Mouse (Mus musculus) cerebellum, adult 9-10 months (tissue): Measurements from ENCODE around the gene Gkn2.

Experiments used
- DNase-seq: peaks from one replicate; pipeline ENCODE4 v3.0.0; 2022

Gene Gkn2

DNA sequence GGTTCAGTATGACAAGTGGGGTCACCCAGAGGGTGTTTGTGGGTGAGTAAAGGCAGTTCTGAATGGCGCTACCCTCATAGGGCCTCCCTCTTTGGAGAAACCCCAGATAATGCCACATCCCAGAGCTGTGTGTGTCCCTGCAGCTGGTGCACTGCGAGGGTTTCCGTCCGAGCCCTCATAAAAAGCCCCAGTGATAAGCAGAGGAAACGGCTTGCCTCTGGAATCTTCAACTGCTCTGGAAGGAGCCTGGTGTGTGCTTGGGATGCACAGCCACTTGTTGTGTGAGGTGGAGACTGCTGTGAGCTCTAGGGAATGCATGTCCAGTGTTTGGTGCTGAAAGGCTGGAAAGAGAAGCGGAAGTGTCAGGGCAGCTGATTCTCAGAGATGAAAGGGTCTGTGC is 28.3 kb downstream of the Gkn2 start:
- DNase-seq: no peak

- DNase-seq: no peak
Observed at GRCm38 (mm10) chr6:87412011-87412410, 38.9 kb downstream of the Gkn2 start.

DNA sequence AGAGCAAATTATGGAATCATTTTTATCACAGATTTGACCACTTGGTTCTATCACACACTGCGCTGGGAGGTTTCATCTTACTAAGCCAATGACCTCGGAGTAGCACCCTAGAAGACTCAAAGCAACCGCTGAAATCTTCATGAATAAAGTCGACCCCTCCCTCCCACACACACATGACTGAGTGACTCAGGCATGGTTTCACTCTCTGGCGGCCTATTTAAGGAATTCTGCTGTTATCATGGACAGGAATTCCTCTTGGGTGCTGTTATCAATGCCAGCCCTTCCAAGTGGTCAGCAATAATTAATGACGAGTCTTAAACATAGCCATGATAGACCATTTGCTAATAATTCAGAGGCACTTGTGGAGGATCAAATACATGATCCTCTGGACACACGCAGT is 49.1 kb downstream of the Gkn2 start:
- DNase-seq: no peak

DNA sequence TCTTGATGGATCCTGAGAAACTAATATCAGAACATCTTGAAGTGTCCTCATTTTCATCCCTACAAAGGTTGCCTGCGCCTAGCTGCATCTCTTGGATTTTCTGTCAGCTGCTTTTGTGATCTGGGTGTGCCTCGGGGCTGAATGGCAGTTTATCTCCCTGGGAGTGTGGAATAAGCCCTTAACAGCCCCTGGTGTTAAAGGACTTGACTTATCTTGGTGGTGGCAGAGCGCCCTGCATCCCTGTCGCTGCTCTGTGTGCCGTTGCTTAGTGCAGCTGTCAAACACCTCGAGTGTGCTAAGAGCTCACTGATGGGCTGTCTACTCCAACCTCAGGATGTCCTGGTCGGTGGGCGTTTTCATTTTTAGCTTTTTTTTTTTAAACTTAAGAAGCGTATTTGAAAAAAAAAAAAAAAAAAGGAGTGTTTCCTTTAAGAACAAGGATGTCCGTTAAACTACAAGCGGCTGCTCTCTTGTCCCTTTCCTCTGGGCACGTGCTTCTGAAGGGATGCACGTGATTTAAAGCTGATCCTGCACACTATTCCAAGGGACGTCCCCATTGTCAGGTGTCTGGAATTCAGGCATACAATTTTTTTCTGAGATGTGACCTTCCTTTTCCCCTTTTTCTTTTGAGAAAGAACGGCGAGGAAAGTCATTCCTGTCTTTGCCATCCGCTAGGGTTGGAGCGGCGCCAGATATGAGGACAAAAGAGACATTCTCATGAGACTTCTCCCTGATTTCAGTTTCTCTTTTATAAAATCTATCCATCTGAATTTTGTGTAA is 51.1 kb downstream of the Gkn2 start:
- DNase-seq: no peak

GRCm38 (mm10) chr6:87426954-87427353 is 53.8 kb downstream of the Gkn2 start:
- no peak for DNase-seq

DNA sequence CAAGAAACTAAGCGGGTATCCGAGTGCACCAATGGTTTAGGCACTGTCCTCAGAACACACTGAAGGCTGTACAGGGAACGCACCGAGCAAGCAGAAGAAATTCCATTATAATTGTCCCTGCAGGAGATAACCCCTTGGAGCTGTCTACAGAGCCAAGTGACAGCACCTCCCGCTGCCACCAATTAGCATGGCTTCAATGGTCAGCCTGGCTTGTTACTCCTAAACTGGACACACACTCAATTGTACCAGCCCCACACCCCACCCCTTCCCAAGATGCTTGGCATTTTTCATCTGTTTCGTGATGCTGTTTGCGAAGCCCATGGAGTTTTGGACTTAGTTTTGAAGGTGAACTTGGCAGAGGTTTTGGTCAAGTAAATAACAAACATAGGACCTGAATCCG is 54.5 kb downstream of the Gkn2 start:
- DNase-seq: no peak

DNA sequence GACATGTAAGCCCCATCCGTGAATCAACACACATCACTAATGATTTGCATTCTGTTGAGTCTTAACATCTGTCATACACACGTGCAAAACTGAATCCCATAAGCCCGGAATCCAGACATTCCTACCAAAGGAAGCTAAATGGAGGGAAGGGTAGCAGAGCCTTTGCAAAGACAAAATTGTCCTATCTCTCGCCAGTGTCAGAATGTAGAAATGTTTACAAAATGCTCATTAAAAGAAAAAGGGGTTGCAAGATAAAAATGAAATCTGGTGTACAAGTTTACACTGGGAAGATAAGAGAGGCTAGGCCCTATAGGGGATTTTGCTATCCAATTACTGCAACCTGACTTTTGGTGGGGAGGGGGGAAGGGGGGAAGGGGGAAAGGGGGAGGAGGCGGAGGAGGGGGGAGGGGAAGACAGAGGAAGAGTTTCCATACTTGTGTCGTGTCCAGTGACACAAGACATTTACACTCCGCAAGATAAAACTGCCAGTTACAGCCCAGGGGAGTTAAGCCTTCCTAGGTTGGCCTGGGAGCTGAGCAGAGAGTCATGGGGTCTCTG is 55.4 kb downstream of the Gkn2 start, which contains the start of gene Bmp10:
Gene Bmp10 (plus strand): TSS at position 508 of the 558 bp plus-strand sequence.
- no peak for DNase-seq
